Mouse (Mus musculus): ENCODE results near the gene Trim12a.
"Not testable (repeated sequence)": the region's sequence is repeated elsewhere in the genome, so short reads cannot be mapped to it uniquely, and the experiment has no call there.

The Trim12a gene

DNA sequence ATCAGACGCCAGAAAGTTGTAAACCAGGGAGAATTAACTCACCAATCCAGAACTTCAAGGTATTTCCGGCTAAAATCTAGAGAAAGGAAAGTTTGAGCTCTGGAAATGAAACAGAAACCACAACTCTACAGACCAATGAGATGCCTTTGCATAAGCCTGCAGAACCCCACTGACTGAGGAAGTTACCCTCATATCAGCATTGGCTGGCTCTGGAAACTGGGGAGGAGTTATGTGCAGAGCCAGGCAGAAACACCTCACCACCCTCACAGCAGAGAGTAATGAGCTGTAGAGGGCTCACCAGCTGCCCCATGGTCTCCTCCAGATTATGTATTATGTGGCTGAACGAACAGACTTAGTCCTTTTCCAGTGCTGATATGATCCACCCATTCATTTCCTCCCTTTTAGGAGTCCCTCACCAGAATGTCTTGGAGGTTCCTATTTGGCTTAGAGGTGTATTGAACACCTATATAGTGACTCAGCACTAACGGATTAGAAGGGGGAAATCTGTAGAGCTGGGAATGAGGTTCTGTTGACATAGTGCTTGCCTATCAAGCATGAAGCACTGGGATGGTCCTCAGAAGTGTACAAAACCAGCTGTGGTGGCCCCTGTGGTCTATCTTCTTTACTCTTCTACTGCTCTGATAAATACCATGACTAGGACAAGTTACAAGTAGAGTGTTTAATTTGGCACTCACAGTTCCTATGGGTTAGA is at the start of gene Trim12a:
TSS of gene Trim12a (minus strand) at position 98 of the 712 bp plus-strand sequence.
- DNase-seq: not testable (repeated sequence)

DNA sequence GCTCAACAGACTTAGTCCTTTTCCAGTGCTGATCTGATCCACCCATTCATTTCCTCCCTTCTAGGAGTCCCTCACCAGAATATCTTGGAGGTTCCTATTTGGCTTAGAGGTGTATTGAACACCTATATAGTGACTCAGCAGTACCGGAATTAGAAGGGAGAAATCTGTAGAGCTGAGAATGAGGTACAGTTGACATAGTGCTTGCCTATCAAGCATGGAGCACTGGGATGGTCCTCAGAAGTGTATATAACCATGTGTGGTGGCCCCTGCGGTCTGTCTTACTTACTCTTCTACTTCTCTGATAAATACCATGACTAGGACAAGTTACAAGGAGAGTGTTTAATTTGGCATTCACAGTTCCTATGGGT is 38.3 kb upstream of the Trim12a start:
- DNase-seq: no peak

DNA sequence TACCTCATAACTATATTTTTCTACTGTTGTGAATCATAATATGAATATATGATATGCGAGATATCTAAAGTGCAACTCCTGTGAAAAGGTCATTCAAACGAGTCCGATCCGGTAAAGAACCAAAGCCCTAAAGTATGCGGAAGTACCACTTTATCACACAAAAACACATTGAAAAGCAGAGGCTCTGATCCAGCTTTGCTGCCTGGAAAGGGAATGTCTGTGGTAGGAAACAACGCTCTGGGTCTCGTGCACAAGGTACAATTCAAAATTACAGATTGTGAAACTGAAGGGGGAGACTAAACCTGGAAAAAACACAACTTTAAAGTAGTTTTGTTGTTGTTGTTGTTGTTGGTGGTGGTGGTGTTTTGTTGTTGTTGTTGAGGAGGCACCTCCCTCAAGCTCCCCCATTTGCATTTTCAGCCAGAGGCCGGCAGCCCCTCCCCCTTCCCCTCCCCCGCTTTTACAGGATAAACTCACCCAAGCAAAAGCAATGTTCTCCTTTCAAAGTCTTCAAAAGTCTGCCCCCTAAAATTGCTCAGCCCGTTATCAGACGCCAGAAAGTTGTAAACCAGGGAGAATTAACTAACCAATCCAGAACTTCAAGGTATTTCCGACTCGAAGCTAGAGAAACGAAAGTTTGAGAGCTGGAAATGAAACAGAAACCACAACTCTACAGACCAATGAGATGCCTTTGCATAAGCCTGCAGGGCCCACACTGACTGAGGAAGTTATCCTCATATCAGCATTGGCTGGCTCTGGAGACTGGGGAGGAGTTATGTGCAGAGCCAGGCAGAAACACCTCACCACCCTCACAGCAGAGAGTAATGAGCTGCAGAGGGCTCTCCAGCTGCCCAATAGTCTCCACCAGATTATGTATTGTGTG is 37.7 kb upstream of the Trim12a start, which contains the start of gene Trim12c:
TSS of gene Trim12c (minus strand) at position 646 of the 883 bp plus-strand sequence.
- peak in 1 of 2 experiments; percentile 1 for DNase-seq

DNA sequence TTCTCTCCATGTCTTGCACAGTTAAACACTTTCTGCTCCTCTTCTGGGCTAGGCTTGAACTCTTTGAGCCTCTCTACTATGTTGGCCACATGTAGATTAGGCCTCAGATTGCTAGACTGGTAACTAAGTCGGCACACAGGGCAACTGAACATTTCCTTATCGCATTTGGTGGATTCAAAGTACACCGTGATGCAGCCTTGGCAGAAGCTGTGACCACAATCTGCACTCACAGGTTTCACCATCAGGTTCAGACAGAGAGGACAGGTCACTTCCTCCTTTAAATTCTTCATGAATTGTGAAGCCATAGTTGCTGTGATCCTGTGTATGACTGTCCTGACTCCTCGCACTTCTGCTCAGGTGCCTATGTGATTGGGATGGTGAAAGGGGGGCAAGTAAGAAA is 32.8 kb upstream of the Trim12a start:
- DNase-seq: not testable (repeated sequence)

DNA sequence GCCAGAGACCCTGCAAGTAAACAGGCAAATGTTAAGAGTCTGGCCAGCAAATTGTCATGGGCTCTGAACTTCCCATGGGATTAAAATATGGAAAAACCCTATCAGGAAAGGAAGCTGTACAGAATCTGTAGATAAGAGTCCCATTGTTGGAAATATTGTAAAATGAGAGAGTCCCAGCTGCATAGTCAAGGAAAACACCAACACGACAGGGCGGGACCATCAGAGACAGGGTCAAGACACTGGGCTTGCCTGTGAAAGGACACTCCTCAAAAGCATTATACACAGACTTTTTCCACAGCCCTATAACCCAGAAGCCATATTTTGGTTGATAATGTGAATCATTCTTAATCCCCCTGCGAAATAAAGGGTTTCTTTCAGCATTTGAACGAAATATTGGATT is 25.5 kb upstream of the Trim12a start:
- not testable (repeated sequence) for DNase-seq

DNA sequence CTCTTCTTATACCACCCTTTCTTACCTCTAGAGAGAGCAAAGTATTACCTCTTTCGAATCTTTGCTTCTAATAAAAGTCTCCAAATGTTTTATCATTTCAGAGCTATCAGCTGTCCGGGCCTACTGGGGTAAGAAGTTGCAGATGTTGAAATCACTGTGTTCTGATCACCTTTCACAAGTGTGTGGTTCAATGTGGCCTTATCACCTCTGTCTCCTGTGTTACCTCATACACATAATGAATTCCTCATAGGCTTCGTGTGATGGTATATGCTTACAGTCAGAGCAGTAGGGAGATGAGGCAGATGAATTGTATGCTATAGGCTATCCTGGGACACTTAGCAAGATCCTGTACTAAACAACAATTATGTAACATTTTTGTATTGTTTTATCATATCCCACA is 20.3 kb upstream of the Trim12a start:
- not testable (repeated sequence) for DNase-seq

DNA sequence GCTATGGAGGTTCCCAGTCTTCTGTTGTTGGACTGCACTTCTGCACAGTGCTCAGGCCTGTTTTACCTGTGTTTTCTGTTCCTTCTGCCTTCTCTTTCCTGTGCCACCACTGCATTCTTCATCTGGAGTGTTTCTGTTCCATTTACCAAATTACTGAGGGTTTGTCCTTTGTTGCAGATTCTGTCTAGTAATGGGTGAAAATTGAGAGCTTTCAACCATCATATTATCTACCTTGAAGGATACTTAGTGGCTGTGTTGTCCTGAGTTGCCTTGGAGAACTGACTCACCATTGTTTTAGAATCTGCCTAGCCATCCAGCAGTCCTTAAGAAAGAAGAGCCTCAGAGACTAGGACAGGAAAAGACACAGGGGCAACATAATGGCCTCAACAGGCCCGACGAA is 13.9 kb upstream of the Trim12a start, which contains the start of gene Trim34b:
TSS of gene Trim34b (plus strand) at position 301 of the 400 bp plus-strand sequence.
- not testable (repeated sequence) for DNase-seq

DNA sequence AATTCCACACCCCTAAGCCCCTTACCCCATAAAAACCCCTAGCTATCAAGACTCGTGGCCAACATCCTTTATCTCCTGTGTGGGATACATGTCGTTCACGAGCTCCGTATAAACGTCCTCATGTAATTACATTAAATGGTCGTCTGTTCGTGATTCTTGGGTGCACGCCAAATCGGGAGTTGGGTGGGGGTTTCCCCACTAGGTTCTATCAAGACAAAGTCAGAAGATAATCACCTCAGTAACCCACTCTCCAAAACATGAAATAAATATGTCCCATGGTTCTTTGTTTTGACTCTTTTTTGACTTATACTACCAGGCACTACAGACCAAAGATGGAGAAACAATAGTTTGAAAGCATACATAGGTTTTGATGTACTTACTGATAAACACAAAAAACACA is 6.8 kb upstream of the Trim12a start:
- no peak for DNase-seq

DNA sequence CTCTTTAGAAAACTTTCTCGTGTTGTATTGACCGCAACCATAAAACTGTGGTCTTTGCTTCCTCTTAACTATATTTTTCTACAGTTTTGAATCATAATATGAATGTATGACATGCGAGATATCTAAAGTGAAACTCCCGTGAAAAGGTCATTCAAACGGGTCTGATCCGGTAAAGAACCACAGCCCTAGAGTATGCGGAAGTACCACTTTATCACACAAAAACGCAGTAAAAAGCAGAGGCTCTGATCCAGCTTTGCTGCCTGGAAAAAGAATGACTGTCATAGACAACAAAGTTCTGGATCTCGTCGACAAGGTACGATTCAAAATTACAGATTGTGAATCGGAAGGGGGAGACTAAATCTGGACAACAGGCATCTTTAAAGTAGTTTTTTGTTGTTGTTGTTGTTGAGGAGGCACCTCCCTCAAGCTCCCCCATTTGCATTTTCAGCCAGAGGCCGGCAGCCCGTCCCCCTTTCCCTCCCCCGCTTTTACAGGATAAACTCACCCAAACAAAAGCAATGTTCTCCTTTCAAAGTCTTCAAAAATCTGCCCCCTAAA is 391 bp downstream of the Trim12a start:
- DNase-seq: no peak

DNA sequence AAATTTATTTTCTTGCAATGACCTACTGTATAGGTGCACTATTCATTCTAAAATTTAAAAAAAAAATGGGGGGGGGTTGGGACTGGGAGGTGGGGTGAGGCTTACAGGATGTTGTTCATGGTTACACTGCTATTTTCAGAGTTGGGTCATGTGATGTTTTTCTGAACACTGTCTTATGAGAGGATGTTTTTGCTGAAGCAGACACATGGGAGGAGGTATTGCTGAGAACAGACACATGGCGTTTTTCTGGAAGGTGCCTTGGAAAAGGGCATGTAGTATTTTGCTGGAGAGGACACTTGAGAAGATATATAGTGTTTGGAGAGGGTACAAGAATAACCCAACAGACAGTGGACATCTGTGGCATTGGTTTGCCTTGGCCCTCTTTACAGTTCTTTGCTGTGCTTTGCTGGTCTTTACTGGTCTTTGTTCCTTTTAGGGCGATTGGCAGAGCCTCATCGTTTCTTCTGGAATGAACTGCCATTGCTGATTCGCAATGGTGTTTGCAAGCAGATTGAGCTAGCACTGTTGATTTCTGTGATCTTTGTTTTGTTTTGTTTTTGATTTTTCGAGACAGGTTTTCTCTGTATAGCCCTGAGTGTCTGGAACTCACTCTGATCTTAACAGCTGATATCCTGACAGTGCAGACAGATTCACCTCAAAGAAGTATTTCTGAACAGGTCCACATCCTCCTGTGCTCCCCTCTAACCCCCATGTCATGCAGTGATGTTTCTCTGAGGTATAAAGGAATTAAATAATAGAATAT is 23.4 kb downstream of the Trim12a start:
- no peak for DNase-seq

DNA sequence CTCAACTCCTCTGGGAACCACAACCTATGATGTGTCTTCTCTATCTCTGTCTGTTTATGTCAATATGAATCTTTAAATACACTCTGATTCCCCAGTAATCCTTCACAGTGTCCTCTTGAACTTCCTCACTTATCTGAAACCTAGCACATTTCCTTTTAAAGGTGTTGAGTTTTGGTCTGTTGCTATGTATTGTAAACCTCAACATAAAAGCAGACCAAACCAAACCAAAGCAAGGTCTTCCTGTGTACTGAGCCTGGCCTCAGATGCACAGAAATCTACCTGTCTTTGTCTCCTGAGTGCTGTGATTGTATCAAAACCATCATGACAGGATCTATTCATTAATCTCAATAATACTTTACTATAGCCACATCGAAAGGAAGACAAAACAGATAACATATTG is 24.6 kb downstream of the Trim12a start:
- DNase-seq: no peak

DNA sequence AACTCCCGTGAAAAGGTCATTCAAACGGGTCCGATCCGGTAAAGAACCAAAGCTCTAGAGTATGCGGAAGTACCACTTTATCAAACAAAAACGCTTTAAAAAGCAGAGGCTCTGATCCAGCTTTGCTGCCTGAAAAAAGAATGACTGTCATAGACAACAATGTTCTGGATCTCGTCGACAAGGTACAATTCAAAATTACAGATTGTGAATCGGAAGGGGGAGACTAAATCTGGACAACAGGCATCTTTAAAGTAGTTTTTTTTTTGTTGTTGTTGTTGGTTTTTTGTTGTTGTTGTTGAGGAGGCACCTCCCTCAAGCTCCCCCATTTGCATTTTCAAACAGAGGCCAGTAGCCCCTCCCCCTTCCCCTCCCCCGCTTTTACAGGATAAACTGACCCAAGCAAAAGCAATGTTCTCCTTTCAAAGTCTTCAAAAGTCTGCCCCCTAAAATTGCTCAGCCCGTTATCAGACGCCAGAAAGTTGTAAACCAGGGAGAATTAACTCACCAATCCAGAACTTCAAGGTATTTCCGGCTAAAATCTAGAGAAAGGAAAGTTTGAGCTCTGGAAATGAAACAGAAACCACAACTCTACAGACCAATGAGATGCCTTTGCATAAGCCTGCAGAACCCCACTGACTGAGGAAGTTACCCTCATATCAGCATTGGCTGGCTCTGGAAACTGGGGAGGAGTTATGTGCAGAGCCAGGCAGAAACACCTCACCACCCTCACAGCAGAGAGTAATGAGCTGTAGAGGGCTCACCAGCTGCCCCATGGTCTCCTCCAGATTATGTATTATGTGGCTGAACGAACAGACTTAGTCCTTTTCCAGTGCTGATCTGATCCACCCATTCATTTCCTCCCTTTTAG is 27.5 kb downstream of the Trim12a start, which contains the start of gene Trim5:
TSS of gene Trim5 (minus strand) at position 519 of the 868 bp plus-strand sequence.
- DNase-seq: not testable (repeated sequence)

DNA sequence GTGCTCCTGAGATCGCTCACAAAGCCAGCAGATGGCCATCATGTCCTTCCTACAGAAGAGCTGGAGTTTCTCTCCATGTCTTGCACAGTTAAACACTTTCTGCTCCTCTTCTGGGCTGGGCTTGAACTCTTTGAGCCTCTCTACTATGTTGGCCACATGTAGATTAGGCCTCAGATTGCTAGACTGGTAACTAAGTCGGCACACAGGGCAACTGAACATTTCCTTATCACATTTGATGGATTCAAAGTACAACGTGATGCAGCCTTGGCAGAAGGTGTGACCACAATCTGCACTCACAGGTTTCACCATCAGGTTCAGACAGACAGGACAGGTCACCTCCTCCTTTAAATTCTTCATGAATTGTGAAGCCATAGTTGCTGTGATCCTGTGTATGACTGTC is 35.9 kb downstream of the Trim12a start:
- DNase-seq: not testable (repeated sequence)

DNA sequence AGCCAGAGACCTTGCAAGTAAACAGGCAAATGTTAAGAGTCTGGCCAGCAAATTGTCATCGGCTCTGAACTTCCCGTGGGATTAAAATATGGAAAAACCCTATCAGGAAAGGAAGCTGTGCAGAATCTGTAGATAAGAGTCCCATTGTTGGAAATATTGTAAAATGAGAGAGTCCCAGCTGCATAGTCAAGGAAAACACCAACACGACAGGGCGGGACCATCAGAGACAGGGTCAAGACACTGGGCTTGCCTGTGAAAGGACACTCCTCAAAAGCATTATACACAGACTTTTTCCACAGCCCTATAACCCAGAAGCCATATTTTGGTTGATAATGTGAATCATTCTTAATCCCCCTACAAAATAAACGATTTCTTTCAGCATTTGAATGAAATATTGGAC is 49.9 kb downstream of the Trim12a start:
- not testable (repeated sequence) for DNase-seq

DNA sequence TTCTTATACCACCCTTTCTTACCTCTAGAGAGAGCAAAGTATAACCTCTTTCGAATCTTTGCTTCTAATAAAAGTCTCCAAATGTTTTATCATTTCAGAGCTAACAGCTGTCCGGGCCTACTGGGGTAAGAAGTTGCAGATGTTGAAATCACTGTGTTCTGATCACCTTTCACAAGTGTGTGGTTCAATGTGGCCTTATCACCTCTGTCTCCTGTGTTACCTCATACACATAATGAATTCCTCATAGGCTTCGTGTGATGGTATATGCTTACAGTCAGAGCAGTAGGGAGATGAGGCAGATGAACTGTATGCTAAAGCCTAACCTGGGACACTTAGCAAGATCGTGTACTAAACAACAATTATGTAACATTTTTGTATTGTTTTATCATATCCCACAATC is 54.9 kb downstream of the Trim12a start:
- DNase-seq: not testable (repeated sequence)

All from cerebellum, adult 18-20 months (tissue).